Mouse (Mus musculus) c-Kit-positive CD71-positive TER-119-positive erythroid progenitor cells, embryonic 14.5 days (primary cell): ENCODE measurements around the gene Ptrhd1.
A peak's percentile ranks its signal among the peaks of the same experiment; 100 is the strongest.

Experiments used
- DNase-seq: peaks from one replicate; pipeline ENCODE4 v3.0.0-alpha.2; 2013; ENCODE audit warnings: low spot score

The Ptrhd1 gene

DNA sequence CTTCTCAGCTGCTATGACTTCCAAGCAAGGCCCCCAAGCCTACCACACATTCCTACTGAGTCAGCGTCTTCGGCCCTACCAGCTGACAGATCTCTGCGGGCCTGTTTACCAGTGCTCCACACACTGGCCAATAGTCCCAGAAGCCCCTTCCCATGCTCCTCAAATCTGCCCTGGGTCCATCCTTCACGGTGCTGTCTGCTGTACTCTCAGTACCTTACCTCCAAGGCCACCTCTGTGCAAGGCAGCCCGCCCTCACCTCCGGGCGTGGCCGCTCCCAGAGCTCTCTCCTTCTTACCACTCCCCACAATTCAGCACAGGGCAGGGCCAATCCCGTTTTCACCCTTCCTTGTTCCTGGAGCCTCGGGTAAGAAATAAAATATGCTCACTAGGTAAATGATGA lies 11.9 kb downstream of the Ptrhd1 start:
- no peak for DNase-seq

- no peak for DNase-seq
These were observed 16.0 kb downstream of the Ptrhd1 start for GRCm38 (mm10) chr12:4249786-4250185.

DNA sequence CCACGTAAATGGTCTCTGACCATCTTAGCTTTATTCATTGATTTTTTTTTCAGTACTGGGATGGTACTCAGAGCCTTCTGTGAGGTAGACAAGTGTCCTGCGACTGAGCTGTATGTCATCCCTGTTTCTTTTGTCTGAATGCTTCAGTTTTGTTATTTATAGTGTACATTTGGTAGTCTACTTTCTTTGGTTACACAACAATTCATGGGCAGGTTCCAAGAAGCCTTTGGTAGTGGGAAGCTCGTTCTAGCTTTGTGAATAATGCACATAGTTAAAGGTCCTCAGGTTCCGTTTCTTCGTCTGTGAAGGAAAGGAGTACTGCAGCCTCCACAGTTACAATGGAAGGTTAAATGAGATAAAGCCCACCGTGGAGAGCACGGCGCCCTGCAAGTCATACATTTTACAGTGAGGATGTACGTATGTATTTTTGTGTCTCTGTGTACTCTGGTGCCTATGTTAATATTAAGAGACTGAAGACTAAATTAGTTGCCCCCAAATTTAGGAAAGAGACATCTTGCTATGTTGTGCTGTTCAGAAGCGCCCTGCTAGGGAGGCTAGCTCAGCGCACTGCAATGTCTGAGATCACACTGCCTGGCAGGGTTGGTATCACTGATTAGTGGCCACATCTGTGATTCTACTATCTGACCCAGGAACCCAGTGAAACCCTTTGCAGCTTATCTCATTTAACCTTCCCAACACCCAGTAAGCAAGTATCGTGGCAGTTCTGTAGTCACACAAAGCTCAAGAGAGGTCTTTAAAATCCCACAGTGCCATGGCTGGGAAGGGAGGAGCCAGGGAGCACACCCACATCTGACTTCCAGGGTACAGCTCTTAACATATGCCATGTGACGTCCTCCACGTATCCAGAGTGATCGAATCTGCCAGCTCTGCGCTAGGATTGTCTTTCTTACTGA lies 19.2 kb downstream of the Ptrhd1 start:
- DNase-seq = peak; percentile 64

GRCm38 (mm10) chr12:4267765-4268164 lies 33.9 kb downstream of the Ptrhd1 start:
- DNase-seq = no peak

- no peak for DNase-seq
These were observed 37.3 kb downstream of the Ptrhd1 start for GRCm38 (mm10) chr12:4271078-4271477.

DNA sequence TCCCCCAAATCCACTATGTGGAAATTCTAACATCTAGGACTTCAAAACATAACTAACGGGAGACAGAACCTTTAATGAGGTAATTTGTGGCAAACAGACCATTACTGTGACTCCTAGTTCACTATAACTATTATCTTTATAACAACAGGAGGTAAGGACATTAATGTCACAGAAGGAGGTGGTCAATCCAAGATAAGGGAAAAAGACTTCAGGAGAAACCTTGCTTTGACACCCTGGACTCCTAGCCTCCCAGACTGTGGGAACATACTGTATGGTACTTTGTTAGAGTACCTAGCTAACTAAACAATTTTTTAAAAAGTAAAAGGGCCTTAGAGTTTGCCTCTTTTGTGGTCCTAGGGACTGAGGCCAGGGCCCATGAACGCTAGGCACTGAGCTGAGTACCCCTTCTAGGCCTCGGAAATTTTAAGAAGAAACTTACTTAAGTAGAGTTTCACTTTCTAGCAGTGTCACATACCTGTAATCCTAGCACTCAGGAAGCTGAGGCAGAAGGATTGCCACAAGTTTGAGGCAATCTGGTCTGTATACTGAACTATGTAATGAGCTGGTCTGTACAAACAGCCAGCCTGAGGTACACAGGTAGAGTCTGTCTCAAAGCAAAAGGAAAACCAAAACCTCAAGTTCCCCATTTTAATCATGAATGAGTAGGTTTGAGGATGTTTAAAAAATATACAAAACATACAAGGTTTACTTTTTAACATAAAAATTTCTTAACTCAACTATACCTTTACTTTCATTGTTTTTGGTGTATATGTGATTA lies 45.3 kb downstream of the Ptrhd1 start:
- DNase-seq = no peak

- DNase-seq = peak; percentile 5
These were observed 46.1 kb downstream of the Ptrhd1 start for GRCm38 (mm10) chr12:4279878-4280277.

DNA sequence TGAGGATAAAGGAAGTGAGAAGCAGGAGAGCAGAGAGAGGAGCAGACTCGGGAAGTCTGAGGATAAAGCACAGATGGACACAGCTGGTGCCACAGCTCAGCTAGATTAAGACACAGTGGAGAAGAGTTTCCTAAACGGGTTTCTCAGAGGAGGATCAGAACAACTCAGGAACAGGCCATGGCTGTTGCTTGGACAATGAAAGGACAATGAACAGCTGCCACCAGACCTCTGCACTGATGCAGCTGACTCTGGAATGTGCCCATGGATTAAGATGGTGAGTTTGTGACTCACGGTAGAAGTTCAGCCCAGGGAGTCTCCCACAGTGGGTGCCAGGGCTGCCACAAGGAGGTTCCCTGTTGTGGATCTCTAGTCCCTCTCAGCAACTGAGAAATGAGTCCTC lies 51.4 kb downstream of the Ptrhd1 start:
- DNase-seq = no peak
